Mouse (Mus musculus): ENCODE measurements around the gene Dock2. TPM values are rescaled to one million over a fixed set of nuclear protein-coding genes. Genes with fewer than 3 reads are reported as not detected.
A peak's percentile ranks its signal among the peaks of the same experiment; 100 is the strongest.
"Not testable (repeated sequence)": the region's sequence is repeated elsewhere in the genome, so short reads cannot be mapped to it uniquely, and the experiment has no call there.

Dock2 gene
- 0.58 and 1.0 TPM in 2 replicates for polyA plus RNA-seq (2016; fragmentation: Nextera tagmentation; extraction: Ambion mirVana)

DNA sequence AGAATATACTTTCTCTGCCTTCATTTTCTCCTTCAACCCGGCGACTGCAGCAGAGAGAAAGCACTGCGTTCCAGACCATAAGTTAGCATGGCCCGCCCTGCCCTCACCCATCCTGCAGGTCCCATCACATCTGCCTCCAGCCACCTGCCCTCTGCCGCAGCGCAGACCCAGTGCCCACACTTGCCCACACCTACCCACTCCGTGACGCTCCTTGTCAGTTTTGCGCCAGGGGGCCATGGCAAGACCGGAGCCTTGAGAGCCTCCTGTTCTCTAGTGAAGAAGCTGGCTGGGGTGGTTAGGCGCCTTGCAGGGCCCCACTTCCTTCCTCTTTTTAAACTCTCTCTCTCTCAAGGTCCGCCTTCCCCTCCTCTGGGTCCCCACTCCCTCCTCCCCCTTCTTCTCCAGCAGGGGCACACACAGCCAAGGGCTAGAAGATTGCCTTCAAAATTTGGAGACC lies at the start of gene Dock2:
TSS of gene Dock2 (minus strand) at position 306 of the 457 bp plus-strand sequence.
- no peaks in the 10 kb centered on the region for H3K27me3 ChIP-seq
- 88% methylated on average over 12 of the region's 12 CpGs for WGBS

DNA sequence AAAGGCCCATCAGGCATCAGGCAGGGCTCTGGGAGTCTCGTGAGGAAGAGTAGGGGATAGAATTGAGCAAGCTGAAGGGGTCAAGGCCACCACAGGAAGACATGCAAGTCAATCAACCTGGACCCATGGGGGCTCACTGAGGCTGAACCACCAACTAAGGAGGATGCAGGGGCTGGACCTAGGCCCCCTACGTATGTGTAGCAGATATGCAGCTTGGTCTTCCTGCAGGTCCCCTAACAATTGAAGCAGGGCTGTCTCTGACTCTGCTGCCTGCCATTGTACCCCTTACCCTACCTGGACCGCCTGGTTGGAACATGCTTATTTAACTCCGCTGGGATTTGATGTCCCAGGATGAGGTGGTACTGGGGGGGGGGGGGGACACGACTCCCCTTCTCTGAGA lies 49.0 kb upstream of the Dock2 start:
- Histone ChIP-seq H3K4me3 (replicated peaks) (peak overlapping the region; percentile 73), H3K9me3 (no peaks in the 10 kb centered on the region), H3K27ac (0 out of 2 replicates have a peak overlapping the region, but pooled peaks have one; percentile 79), H3K27me3 (no peaks in the 10 kb centered on the region), H3K4me2 (peak overlapping the region; percentile 89), H3K4me1 (replicated peaks) (peaks cover 12% of the 10 kb centered on the region), H3K9ac (replicated peaks) (peak overlapping the region; percentile 71), H3K36me3 (peaks cover 30% of the 10 kb centered on the region)
- WGBS, result 12% methylated on average over 5 of the region's 5 CpGs
- ATAC-seq (ENCODE audit: insufficient number of reproducible peaks, insufficient read depth, low FRiP score, low TSS enrichment, low read depth), result peak; percentile 44; the same call in 1 of the 2 replicates

More for the DNA sequence above, at the start of gene Dock2:
- no peaks in the 10 kb centered on the region for H3K9me3 ChIP-seq
- no peak within 1 kb of the TSS for H3K4me2 ChIP-seq
- H3K27ac ChIP-seq, result no peak within 1 kb of the TSS
- no peak for ATAC-seq (ENCODE audit: insufficient number of reproducible peaks, insufficient read depth, low FRiP score, low TSS enrichment, low read depth)
- H3K36me3 ChIP-seq, result no peaks in the 10 kb centered on the region
- H3K4me3 ChIP-seq (replicated peaks), result no peak within 1 kb of the TSS
- H3K9ac ChIP-seq (replicated peaks), result no peak within 1 kb of the TSS
- H3K4me1 ChIP-seq (replicated peaks), result no peaks in the 10 kb centered on the region

DNA sequence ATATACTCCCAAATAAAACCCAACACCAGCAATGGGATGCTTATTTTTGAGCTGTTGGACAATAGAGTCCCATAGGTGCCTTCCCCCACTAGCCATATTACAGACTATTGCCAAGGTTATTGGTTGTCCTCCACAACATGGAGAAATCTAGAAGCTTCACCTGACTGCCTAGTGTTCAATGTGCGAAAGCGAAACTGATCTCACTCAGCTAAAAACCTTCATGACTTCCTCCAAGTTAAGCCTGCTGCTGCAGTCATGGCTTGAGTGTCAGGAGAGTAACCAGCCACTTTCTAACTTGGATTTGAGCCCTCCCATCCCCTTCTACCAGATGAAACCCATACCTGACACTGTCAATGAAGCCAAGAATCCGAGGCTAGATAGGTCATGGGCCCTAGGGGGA lies 44.1 kb upstream of the Dock2 start:
- no peak for ATAC-seq (ENCODE audit: insufficient number of reproducible peaks, insufficient read depth, low FRiP score, low TSS enrichment, low read depth)
- peaks cover 55% of the 10 kb centered on the region for H3K36me3 ChIP-seq

DNA sequence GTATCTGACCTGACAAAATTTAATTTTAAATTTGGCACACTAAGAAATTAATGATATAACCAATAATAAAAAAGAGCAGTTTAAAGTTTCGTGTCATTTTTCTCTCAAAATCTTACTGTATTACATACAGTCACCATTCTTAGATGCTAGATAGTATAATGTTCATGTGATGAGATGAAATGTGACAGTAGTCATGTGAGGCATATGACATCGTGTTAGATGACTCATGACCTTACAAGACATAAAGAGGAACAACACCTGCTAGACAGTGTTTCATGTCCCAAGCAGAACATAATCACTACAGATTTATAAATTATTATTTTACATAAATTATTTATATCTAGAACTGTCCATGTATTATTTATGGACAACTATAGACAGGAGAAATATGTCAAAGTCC lies 43.2 kb upstream of the Dock2 start:
- H3K4me1 ChIP-seq (replicated peaks), result no peaks in the 10 kb centered on the region
- no peak for ATAC-seq (ENCODE audit: insufficient number of reproducible peaks, insufficient read depth, low FRiP score, low TSS enrichment, low read depth)

More for the DNA sequence above, 44.1 kb upstream of the Dock2 start:
- Histone ChIP-seq H3K4me1 (replicated peaks) (peaks cover 6% of the 10 kb centered on the region), H3K4me2 (no peak overlapping the region), H3K4me3 (replicated peaks) (no peak overlapping the region), H3K27ac (no peak overlapping the region), H3K9me3 (no peaks in the 10 kb centered on the region), H3K9ac (replicated peaks) (no peak overlapping the region), H3K27me3 (no peaks in the 10 kb centered on the region)
- WGBS, result 95% methylated on average over 3 of the region's 3 CpGs

DNA sequence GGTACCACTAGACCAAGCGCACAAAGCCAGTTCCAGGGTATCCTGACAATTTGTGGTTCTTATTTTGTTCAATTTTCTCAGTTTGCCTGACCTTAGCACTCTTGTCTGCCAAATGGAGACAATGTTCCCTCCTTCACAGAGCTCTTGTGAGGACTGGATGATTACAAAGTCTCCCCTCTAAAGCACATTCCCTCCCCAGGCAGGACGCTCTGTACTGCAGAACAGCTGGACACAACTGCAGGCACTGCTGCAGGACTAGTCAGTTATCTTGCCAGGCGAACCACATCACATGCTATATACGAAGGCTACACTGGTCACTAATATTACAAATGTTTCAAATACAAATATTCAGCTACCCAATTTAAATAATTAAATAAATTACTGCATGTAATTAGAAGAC lies 41.1 kb upstream of the Dock2 start:
- Histone ChIP-seq H3K4me3 (replicated peaks) (no peak overlapping the region), H3K36me3 (peaks cover 71% of the 10 kb centered on the region), H3K27ac (no peak overlapping the region)

More for the DNA sequence above, 43.2 kb upstream of the Dock2 start:
- no peak overlapping the region for H3K27ac ChIP-seq
- no peaks in the 10 kb centered on the region for H3K9me3 ChIP-seq
- WGBS, result 88% methylated on average over 2 of the region's 2 CpGs
- no peaks in the 10 kb centered on the region for H3K27me3 ChIP-seq
- H3K36me3 ChIP-seq, result peaks cover 61% of the 10 kb centered on the region
- H3K9ac ChIP-seq (replicated peaks), result no peak overlapping the region
- H3K4me2 ChIP-seq, result no peak overlapping the region
- H3K4me3 ChIP-seq (replicated peaks), result no peak overlapping the region

DNA sequence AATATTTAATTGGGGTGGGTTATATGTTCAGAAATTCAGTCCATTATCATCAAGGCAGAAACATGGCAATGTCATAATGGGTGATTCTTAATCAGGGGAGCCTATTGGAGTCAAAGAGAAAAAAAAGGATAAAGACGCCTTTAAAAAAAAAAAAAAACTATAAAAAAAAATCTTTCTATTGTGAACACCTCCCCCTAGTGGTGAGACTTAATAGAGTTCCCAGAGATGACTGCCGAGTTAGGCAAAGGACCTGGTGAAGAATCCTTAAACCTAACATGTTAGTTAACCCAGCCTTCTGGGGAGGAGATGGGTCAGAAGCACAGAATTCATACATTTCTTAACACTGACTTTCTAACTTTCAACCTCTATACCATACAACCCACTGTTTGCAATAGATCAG lies 31.1 kb upstream of the Dock2 start:
- Histone ChIP-seq H3K27me3 (no peaks in the 10 kb centered on the region), H3K4me1 (replicated peaks) (no peaks in the 10 kb centered on the region), H3K9ac (replicated peaks) (no peak overlapping the region), H3K9me3 (no peaks in the 10 kb centered on the region), H3K4me2 (no peak overlapping the region), H3K36me3 (peaks cover 73% of the 10 kb centered on the region), H3K27ac (no peak overlapping the region), H3K4me3 (replicated peaks) (no peak overlapping the region)
- 12% methylated on average over 2 of the region's 2 CpGs for WGBS
- ATAC-seq (ENCODE audit: insufficient number of reproducible peaks, insufficient read depth, low FRiP score, low TSS enrichment, low read depth), result no peak

More for the DNA sequence above, 41.1 kb upstream of the Dock2 start:
- whole genome bisulfite sequencing, result 93% methylated on average over 4 of the region's 4 CpGs
- Histone ChIP-seq H3K9ac (replicated peaks) (no peak overlapping the region), H3K4me1 (replicated peaks) (no peaks in the 10 kb centered on the region), H3K27me3 (no peaks in the 10 kb centered on the region), H3K4me2 (no peak overlapping the region), H3K9me3 (no peaks in the 10 kb centered on the region)
- ATAC-seq (ENCODE audit: insufficient number of reproducible peaks, insufficient read depth, low FRiP score, low TSS enrichment, low read depth), result no peak

DNA sequence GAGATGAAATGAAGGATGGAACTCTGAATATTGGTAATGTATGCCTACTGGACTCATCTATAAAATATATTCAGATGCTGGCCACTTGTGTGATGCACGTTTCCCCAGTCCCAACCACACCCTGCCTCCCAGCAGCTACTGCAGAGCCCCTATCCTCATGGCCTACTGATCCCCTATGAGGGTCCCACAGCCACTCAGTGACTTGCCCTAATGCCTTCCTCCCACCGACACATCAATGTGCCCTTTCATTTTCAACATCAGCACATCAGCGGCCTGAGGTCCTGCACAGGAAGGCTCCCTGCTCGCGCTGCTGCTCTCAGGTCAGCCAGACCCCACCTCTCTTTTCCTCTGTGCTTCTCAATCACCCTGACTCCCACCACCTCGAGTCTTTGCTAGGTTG lies 30.6 kb upstream of the Dock2 start:
- peaks cover 74% of the 10 kb centered on the region for H3K36me3 ChIP-seq
- 90% methylated on average over 6 of the region's 6 CpGs for WGBS
- H3K9me3 ChIP-seq, result no peaks in the 10 kb centered on the region

DNA sequence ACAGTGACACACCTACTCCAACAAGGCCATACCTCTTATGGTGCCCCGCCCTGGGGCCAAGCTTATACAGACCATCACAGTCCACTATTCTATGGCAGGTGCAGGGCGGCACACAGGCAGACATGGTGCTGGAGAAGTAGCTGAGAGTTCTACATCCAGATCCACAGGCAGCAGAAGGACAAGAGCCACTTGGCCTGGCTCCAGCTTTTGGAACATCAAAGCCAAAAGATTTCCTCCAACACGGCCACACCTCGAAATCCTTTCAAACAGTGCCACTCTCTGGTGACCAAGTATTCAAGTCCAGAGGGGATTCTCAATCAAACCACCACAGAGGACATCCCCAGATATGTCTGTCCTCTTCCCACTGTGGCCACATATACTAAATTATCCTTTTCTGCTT lies 21.3 kb upstream of the Dock2 start:
- ATAC-seq (ENCODE audit: insufficient number of reproducible peaks, insufficient read depth, low FRiP score, low TSS enrichment, low read depth); H3K4me2 ChIP-seq; H3K27ac ChIP-seq; H3K4me1 ChIP-seq (replicated peaks); H3K9me3 ChIP-seq; H3K9ac ChIP-seq (replicated peaks); H3K36me3 ChIP-seq; H3K27me3 ChIP-seq; H3K4me3 ChIP-seq (replicated peaks): not testable (repeated sequence)
- WGBS, result 83% methylated on average over 4 of the region's 4 CpGs

More for the DNA sequence above, 30.6 kb upstream of the Dock2 start:
- no peaks in the 10 kb centered on the region for H3K4me1 ChIP-seq (replicated peaks)
- no peak overlapping the region for H3K4me2 ChIP-seq
- no peak overlapping the region for H3K27ac ChIP-seq
- no peak for ATAC-seq (ENCODE audit: insufficient number of reproducible peaks, insufficient read depth, low FRiP score, low TSS enrichment, low read depth)
- H3K4me3 ChIP-seq (replicated peaks), result no peak overlapping the region
- H3K27me3 ChIP-seq, result no peaks in the 10 kb centered on the region
- no peak overlapping the region for H3K9ac ChIP-seq (replicated peaks)

DNA sequence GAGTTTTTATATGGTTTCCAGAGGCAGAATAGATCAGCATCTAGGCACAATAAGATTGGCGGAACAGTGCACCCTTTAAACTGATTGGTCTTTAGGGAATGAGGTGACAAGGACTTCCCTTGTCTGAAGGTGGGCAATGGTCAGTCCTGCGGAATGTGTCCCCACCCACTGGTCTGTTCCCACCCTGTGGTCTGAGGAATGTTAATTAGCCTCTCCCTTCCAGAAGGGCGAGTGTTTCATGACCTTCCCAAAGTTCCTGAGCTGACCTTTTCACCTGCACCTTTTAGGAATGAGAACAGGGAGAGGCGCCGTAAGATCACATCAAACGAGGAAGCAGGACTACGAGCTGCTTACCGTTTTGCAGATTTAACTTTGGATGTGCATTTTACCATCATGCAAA lies 14.4 kb upstream of the Dock2 start:
- not testable (repeated sequence) for H3K27me3 ChIP-seq; H3K36me3 ChIP-seq; H3K27ac ChIP-seq; H3K4me1 ChIP-seq (replicated peaks); H3K9me3 ChIP-seq; H3K4me2 ChIP-seq; ATAC-seq (ENCODE audit: insufficient number of reproducible peaks, insufficient read depth, low FRiP score, low TSS enrichment, low read depth); H3K4me3 ChIP-seq (replicated peaks); H3K9ac ChIP-seq (replicated peaks)
- WGBS, result 45% methylated on average over 8 of the region's 8 CpGs

DNA sequence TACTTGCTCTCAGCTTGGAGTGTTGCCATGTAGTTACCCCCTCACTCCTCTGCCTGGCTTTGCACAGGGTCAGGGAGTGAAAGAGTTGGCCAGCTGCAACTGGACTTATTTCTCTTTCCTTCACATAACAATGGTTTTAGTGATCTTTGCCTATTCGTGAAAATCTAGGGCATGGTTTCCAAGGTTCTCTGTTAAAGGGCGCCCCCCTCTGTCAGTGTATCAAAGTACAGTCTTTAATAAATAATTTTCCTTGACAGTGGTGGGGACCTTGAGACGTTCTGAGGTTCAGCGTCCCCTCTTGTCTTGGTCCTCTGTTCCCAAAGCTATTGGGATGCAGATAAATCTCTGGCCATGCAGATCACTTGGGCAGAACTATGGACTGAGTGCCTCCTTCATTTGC lies 12.4 kb upstream of the Dock2 start:
- ATAC-seq (ENCODE audit: insufficient number of reproducible peaks, insufficient read depth, low FRiP score, low TSS enrichment, low read depth), result no peak
- Histone ChIP-seq H3K36me3 (no peaks in the 10 kb centered on the region), H3K4me2 (no peak overlapping the region), H3K27ac (no peak overlapping the region), H3K9ac (replicated peaks) (no peak overlapping the region), H3K4me3 (replicated peaks) (no peak overlapping the region), H3K27me3 (no peaks in the 10 kb centered on the region), H3K4me1 (replicated peaks) (no peaks in the 10 kb centered on the region), H3K9me3 (no peaks in the 10 kb centered on the region)
- WGBS, result 31% methylated on average over 4 of the region's 4 CpGs

DNA sequence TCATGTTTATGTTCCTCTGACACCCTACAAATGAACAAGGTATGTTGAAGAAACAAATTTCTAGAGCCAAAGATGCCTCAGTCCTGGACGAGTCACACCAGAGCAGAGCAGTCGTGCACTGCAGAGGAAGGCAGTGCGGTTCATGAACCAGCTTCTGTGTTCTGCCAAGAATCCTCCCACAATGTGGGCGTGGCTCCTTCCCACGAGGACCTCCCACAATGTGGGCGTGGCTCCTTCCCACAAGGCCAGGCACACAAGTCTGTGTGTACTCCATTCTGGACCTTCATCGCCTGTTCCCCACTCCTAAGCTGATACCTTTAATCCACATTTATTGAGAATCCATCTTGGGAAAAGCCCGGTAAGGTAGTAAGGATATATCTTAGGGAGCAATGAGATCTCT lies 8.2 kb upstream of the Dock2 start:
- no peak for ATAC-seq (ENCODE audit: insufficient number of reproducible peaks, insufficient read depth, low FRiP score, low TSS enrichment, low read depth)
- H3K27ac ChIP-seq, result no peak overlapping the region
- H3K4me1 ChIP-seq (replicated peaks), result no peaks in the 10 kb centered on the region
- no peak overlapping the region for H3K4me3 ChIP-seq (replicated peaks)
- no peaks in the 10 kb centered on the region for H3K36me3 ChIP-seq
- no peak overlapping the region for H3K4me2 ChIP-seq
- H3K27me3 ChIP-seq, result no peaks in the 10 kb centered on the region
- H3K9me3 ChIP-seq, result no peaks in the 10 kb centered on the region
- 65% methylated on average over 8 of the region's 8 CpGs for WGBS
- no peak overlapping the region for H3K9ac ChIP-seq (replicated peaks)

DNA sequence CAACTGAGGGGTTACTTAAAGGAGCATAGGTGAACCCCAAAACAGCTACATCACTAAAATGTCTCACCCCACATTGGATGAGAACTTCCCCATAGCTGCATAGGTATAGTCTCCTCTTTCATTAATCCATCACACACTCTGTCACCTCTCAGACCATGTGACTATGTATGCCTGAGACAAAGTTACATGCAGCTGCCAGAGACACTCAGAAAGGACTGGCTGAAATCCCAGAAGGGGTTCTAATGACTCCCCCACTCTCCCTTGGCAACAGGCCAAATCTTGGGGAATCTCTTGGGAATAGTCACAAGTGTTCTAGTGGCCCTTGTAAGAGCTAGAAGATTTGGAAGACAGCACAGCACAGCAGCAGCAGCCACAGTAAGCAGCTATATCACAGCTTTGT lies 1.2 kb upstream of the Dock2 start:
- ATAC-seq (ENCODE audit: insufficient number of reproducible peaks, insufficient read depth, low FRiP score, low TSS enrichment, low read depth), result no peak
- Histone ChIP-seq H3K27me3 (no peaks in the 10 kb centered on the region), H3K4me3 (replicated peaks) (no peak overlapping the region), H3K9me3 (no peaks in the 10 kb centered on the region), H3K36me3 (no peaks in the 10 kb centered on the region), H3K4me1 (replicated peaks) (no peaks in the 10 kb centered on the region), H3K4me2 (no peak overlapping the region), H3K9ac (replicated peaks) (no peak overlapping the region), H3K27ac (no peak overlapping the region)
